ENCODE assay signal across 8 mouse cellular contexts in the genomic region with DNA sequence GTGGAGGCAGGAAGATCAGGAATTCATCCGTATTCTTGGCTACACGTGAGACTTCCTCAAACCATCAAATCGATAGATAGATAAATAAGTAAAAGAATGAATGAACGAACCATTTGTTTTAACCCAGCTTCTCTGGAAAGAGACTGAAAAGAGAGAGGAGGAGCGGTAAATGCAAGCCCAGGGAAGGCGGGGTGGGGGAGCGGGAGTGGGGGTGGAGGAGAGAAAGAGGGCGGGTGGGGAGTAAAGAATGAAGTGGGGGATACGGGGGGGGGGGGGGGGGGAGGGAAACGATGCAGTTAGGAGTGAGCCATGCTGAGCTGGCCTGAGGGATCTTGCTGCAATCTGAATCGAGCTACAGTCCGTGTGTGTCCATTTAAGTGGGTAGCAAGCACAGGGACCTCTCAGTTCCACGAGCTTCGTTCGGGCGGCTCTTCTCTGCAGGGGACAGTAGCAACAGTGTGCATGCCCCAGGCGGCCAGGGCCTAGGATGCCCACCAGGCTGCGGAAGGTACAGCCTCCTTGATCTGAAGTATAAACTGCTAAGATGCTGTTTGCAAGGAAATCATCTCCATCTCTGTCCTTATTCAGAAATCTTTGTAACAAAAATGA. TPM values are rescaled to one million over a fixed set of nuclear protein-coding genes. Genes with fewer than 3 reads are reported as not detected.
DNase-seq lines count a peak whose midpoint lies in the region; ATAC-seq and TF ChIP-seq lines count a peak whose summit lies in the region.

No protein-coding gene starts in this region.

- no peaks in the 10 kb centered on the region for H3K27me3 ChIP-seq in kidney, embryonic 16.5 days (ENCODE audit: insufficient read depth, low read length)
- peaks cover 12% of the 10 kb centered on the region; the same call in 1 of the 2 replicates for H3K27me3 ChIP-seq in embryonic facial prominence, embryonic 10.5 days (replicated peaks; ENCODE audit: low read depth, poor library complexity, severe bottlenecking)
- no peaks in the 10 kb centered on the region for H3K27me3 ChIP-seq in hindbrain, postnatal 0 days (ENCODE audit: insufficient read depth, low read length)
- H3K27me3 ChIP-seq in neural tube, embryonic 11.5 days (ENCODE audit: control insufficient read depth, insufficient read depth, low read length): no peaks in the 10 kb centered on the region

- peak; percentile 44; the same call in 1 of the 2 replicates for ATAC-seq in kidney, embryonic 16.5 days (ENCODE audit: low FRiP score, low TSS enrichment)
- ATAC-seq in hindbrain, postnatal 0 days: peak; percentile 55
- ATAC-seq in neural tube, embryonic 11.5 days (ENCODE audit: insufficient read depth, low FRiP score, low TSS enrichment): no peak
- ATAC-seq in frontal cortex, adult (ENCODE audit: low TSS enrichment): no peak

- peak overlapping the region; percentile 58 for H3K4me2 ChIP-seq in kidney, embryonic 16.5 days (replicated peaks; ENCODE audit: low read depth, low read length)
- H3K4me2 ChIP-seq in hindbrain, postnatal 0 days (ENCODE audit: low read depth, low read length): peak overlapping the region; percentile 65
- H3K4me2 ChIP-seq in neural tube, embryonic 11.5 days (ENCODE audit: low read depth): peak overlapping the region; percentile 37

- no peak overlapping the region for H3K27ac ChIP-seq in kidney, embryonic 16.5 days (ENCODE audit: low read length)
- H3K27ac ChIP-seq in embryonic facial prominence, embryonic 10.5 days (replicated peaks): peak overlapping the region; percentile 59; the same call in 1 of the 2 replicates
- no peak overlapping the region for H3K27ac ChIP-seq in hindbrain, postnatal 0 days
- no peak overlapping the region for H3K27ac ChIP-seq in neural tube, embryonic 11.5 days (ENCODE audit: low read depth, low read length)

- no peak overlapping the region for H3K9ac ChIP-seq in kidney, embryonic 16.5 days (replicated peaks; ENCODE audit: low read length)
- H3K9ac ChIP-seq in hindbrain, postnatal 0 days (replicated peaks; ENCODE audit: low read length): peak overlapping the region; percentile 33; the same call in 1 of the 2 replicates
- H3K9ac ChIP-seq in neural tube, embryonic 11.5 days (ENCODE audit: low read length): no peak overlapping the region

- no peak for DNase-seq in kidney, postnatal 14 days
- peak; percentile 43 for DNase-seq in embryonic facial prominence, embryonic 10.5 days (ENCODE audit: low spot score)
- DNase-seq in hindbrain, postnatal 0 days (ENCODE audit: low spot score): peak; percentile 37
- no peak for DNase-seq in neural tube, embryonic 11.5 days (ENCODE audit: low spot score)
- DNase-seq in right cerebral cortex, postnatal 25 days: no peak
- DNase-seq in urinary bladder, postnatal 14 days (ENCODE audit: low spot score): no peak

- no peaks in the 10 kb centered on the region for H3K9me3 ChIP-seq in kidney, embryonic 16.5 days (ENCODE audit: low read length)
- no peaks in the 10 kb centered on the region for H3K9me3 ChIP-seq in embryonic facial prominence, embryonic 10.5 days
- H3K9me3 ChIP-seq in hindbrain, postnatal 0 days (ENCODE audit: low read length): no peaks in the 10 kb centered on the region
- H3K9me3 ChIP-seq in neural tube, embryonic 11.5 days (ENCODE audit: control insufficient read depth, low read length): no peaks in the 10 kb centered on the region

- H3K4me3 ChIP-seq in kidney, embryonic 16.5 days (ENCODE audit: low read length): peak overlapping the region; percentile 32
- H3K4me3 ChIP-seq in embryonic facial prominence, embryonic 10.5 days: peak overlapping the region; percentile 50
- peak overlapping the region; percentile 30 for H3K4me3 ChIP-seq in hindbrain, postnatal 0 days (ENCODE audit: low read length)
- no peak overlapping the region for H3K4me3 ChIP-seq in neural tube, embryonic 11.5 days (ENCODE audit: low read depth, low read length)

- WGBS in kidney, embryonic 16.5 days: 7% methylated on average over 12 of the region's 18 CpGs
- WGBS in embryonic facial prominence, embryonic 10.5 days: 2% methylated on average over 16 of the region's 18 CpGs
- WGBS in hindbrain, postnatal 0 days: under 1% methylated on average over 15 of the region's 18 CpGs
- WGBS in neural tube, embryonic 11.5 days: 2% methylated on average over 14 of the region's 18 CpGs

- TF ChIP-seq CTCF in hindbrain, postnatal 0 days (IDR thresholded peaks at IDR 0.05; ENCODE audit: low read depth): 0 out of 2 replicates have a peak, but pooled peaks have one; percentile 13

- H3K36me3 ChIP-seq in kidney, embryonic 16.5 days (ENCODE audit: insufficient read depth, low read length): no peaks in the 10 kb centered on the region
- H3K36me3 ChIP-seq in embryonic facial prominence, embryonic 10.5 days (replicated peaks): no peaks in the 10 kb centered on the region
- H3K36me3 ChIP-seq in hindbrain, postnatal 0 days (ENCODE audit: insufficient read depth, low read length): no peaks in the 10 kb centered on the region
- H3K36me3 ChIP-seq in neural tube, embryonic 11.5 days (ENCODE audit: control insufficient read depth, insufficient read depth, low read length): no peaks in the 10 kb centered on the region

- peaks cover 22% of the 10 kb centered on the region for H3K4me1 ChIP-seq in kidney, embryonic 16.5 days (ENCODE audit: insufficient read depth, low read length)
- H3K4me1 ChIP-seq in embryonic facial prominence, embryonic 10.5 days: peaks cover 34% of the 10 kb centered on the region
- H3K4me1 ChIP-seq in hindbrain, postnatal 0 days (ENCODE audit: insufficient read depth, low read length): no peaks in the 10 kb centered on the region
- H3K4me1 ChIP-seq in neural tube, embryonic 11.5 days (ENCODE audit: control insufficient read depth, insufficient read depth, low read length): peaks cover 9% of the 10 kb centered on the region

RNA-seq across cellular contexts. Expression of gene Cdk15, which starts 3.3 kb away (rescaled TPM):
- polyA plus RNA-seq in kidney, embryonic 16.5 days (2015; fragmentation: Nextera tagmentation; extraction: Ambion mirVana): 0.76 and 1.4 TPM in 2 replicates
- polyA plus RNA-seq in embryonic facial prominence, embryonic 10.5 days (2016; fragmentation: Nextera tagmentation; extraction: Ambion mirVana): 0.61 and 0.92 TPM in 2 replicates
- total RNA-seq in hindbrain, postnatal 0 days (2014; rRNA removed): 1.3 TPM in 2 replicates
- 1.5 and 1.8 TPM in 2 replicates for polyA plus RNA-seq in hindbrain, postnatal 0 days (2015; fragmentation: Nextera tagmentation; extraction: Ambion mirVana)
- 0.31 and 0.89 TPM in 2 replicates for polyA plus RNA-seq in neural tube, embryonic 11.5 days (2014; fragmentation: Nextera tagmentation; extraction: Ambion mirVana)

RNA-seq across cellular contexts. Expression of gene Als2, which starts 16.4 kb away (rescaled TPM):
- polyA plus RNA-seq in kidney, embryonic 16.5 days (2015; fragmentation: Nextera tagmentation; extraction: Ambion mirVana): 12.4 and 13.8 TPM in 2 replicates
- 15.8 and 16.5 TPM in 2 replicates for polyA plus RNA-seq in embryonic facial prominence, embryonic 10.5 days (2016; fragmentation: Nextera tagmentation; extraction: Ambion mirVana)
- 32.8 and 35.9 TPM in 2 replicates for total RNA-seq in hindbrain, postnatal 0 days (2014; rRNA removed)
- 11.6 and 12.1 TPM in 2 replicates for polyA plus RNA-seq in hindbrain, postnatal 0 days (2015; fragmentation: Nextera tagmentation; extraction: Ambion mirVana)
- 18.6 and 19.0 TPM in 2 replicates for polyA plus RNA-seq in neural tube, embryonic 11.5 days (2014; fragmentation: Nextera tagmentation; extraction: Ambion mirVana)

Comparison
In these comparisons a context has a peak if more than half of its experiments do, and no peak if none do; other contexts are left out.
1. ATAC-seq: peak in kidney, embryonic 16.5 days (single experiment) and hindbrain, postnatal 0 days (single experiment); none in neural tube, embryonic 11.5 days (single experiment) and frontal cortex, adult (single experiment).
2. DNase-seq: peak in embryonic facial prominence, embryonic 10.5 days (single experiment) and hindbrain, postnatal 0 days (single experiment); none in kidney, postnatal 14 days (single experiment), neural tube, embryonic 11.5 days (single experiment), right cerebral cortex, postnatal 25 days (single experiment) and urinary bladder, postnatal 14 days (single experiment).
3. Peak in every context shown above with its lines, with median percentiles within 50 percentile points of each other: H3K4me2 ChIP-seq.